Mouse (Mus musculus): ENCODE results near the gene Umps.

The Umps gene

GRCm38 (mm10) chr16:33930785-33931184 lies 36.1 kb downstream of the Umps start:
- DNase-seq (ENCODE audit: low read depth, low spot score): no peak

- no peak for DNase-seq (ENCODE audit: low read depth, low spot score)
Observed at GRCm38 (mm10) chr16:33928788-33929462, 37.9 kb downstream of the Umps start.

- DNase-seq (ENCODE audit: low read depth, low spot score): no peak
Observed at GRCm38 (mm10) chr16:33927263-33927824, 39.5 kb downstream of the Umps start.

GRCm38 (mm10) chr16:33923758-33924157 lies 43.1 kb downstream of the Umps start:
- DNase-seq (ENCODE audit: low read depth, low spot score): no peak

DNA sequence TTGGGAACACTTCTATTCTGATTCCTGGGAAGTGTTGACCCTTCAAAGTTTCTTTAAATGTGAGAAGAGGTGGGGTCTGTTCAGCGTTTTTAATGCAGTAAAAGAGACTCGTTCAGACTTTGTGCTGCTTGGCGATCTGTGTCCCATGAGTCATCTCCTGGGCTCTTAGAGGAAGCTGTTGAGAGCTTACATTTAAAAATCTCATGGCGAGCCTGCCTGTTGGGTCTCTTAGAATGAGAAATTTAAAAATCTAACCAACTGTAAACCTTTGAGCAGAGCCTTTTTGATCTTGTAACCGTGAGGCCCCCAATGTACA lies 43.9 kb downstream of the Umps start:
- DNase-seq (ENCODE audit: low read depth, low spot score): no peak

DNA sequence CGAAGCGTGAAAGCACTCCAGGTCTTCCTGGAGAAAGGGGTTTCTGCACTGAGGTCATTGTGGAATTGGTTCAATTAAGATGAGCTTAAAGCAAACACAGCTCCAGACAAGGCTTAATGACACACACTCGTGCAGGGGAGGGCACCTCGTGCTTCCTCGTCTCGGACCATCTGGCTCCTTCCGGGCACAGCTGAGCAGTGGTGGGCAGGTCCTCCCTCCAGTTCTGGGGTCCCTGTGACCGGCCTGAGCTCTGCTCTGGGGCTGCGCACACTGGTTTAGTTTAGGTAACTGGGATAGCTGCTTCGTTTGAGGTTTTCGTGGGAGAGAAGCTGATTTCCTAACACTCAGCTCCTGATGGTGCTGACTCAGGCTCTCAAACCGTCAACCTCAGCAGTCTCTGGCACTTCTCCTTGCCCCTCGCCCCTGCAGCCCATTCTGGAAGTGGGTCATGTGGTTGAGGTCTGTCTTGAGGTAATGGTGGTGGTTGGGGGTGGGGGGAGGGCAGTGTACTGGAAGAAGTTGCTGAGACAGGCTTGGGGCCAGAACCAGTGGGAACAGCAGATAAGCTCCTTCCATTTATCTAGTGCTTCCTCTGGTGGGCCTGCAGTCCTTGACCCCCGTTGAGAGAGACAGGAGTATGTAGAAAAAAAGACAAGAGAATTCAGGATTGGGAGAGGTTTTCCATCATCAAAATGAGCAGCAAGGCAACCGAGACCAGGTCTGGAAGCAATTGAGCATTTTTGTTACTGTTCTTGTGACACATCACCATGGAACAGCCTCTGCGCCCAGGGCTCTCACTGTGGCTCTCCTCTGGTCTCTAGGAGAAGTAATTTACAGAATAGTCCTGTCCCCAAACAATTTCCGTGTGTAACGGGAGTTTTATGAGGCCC lies 44.5 kb downstream of the Umps start:
- DNase-seq (ENCODE audit: low read depth, low spot score): no peak

- DNase-seq (ENCODE audit: low read depth, low spot score): no peak
Observed at GRCm38 (mm10) chr16:33921514-33921913, 45.3 kb downstream of the Umps start.

DNA sequence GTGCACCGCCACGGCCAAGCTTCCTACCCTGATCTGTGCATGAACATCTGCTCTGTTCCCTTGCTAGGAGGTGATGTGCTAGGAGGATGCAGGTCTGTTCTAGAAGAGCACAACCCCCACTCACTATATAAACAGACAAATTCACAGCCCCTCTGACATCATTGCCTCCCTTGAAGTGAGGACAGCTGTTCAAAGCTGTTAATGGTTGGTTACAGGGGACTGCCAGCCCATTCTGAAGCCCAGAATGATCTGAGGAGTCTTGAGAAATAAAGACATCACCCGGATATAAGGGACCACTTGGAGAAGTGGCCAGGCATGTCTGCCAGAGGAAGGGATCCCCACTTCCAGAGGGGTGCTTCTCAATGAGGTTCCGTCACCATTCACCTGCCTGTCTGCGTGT lies 48.9 kb downstream of the Umps start:
- no peak for DNase-seq (ENCODE audit: low read depth, low spot score)

DNA sequence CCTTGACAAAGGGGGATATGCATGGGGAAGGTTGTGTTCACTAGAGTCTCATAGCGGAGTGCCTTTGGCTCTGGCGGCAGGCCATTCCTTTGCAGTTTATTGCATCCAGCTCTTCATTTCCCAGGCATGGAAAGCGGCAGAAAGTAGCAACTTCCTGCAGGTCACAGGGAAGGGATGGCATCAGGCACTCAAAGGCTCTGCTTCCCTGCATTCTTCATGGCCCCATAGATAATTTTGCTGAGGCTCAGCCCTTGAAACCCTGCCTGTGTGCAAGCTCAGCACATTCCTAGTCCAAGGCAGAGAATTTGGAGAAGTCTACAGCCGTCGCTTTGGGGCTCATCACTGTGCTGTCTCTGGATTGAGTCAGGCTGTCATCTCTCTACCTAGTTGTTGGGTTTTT lies 49.4 kb downstream of the Umps start:
- no peak for DNase-seq (ENCODE audit: low read depth, low spot score)

DNA sequence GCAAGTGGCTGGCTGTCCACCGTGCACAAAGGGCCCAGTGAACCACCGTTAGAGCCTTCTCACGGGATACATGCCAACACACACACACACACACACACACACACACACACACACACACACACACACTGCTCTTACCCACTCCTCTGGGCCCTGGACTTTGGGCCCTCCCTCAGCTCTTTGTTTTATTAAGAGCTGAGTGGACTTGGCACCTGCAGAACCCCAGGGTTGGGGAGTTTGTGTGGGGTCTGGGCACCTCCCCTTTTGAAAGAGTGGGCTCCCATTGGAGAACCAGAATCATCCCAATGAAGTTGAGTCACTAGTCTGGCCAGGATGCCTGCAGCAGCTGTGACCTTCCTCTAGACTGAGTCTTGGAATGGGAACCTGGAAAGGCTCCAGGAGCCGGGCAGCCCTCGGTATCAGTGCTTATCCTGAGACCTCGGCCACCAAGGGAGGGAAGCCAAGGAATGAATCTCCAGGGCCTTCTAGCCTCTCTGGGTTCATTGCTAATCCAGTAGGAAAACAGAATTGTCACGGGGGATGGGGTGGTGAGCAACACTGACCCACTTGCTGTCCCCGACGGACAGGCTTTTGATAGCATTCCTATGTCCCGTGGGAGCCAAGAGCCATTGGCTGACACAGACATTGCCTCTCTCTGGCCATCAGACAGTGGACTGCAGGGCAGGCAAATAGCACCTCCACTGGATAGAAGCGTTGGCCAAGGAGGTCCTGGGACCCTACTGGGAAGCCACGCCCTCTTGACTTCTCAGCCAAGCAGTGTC lies 50.2 kb downstream of the Umps start:
- DNase-seq (ENCODE audit: low read depth, low spot score): no peak

DNA sequence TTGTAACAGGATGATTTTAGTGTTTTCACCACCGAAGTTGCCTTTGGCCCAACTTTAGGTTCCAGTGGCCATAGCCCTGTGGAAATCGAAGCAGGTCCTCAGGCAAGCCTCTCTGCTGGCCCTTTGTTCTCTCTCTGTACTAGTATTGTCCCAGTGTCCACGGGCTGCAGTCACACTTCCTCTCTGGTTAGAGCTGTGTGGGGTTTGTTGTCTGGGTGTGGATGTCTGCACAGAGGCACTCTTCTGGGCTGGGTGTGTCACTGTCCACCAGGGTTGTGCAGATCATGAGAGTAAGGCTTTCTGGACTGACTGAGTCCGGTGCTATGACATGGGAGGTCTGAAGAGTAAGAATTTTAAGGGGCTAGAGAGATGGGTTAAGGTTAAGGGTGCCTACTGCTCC lies 51.8 kb downstream of the Umps start:
- DNase-seq (ENCODE audit: low read depth, low spot score): no peak

DNA sequence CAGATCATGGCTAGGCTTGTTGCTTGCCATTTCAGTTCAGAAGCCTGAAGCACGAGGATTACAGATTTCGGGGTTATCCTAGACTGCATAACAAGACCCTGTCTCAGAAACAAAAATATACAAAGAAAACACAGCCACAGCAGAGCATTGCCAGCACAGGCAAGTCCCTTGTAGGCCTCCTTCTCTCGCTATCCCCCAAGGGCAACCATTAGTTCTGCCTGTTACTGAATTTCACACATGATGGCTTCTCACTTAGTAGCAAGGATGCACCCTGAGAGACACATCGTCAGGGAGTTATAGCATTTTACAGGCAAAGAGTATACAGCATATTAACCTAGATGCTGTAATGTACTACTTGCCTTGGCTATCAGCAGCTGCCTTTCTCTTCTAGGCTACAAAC lies 58.6 kb downstream of the Umps start:
- no peak for DNase-seq (ENCODE audit: low read depth, low spot score)

Measured in ZHBTc4 (cell line).